Mouse (Mus musculus): ENCODE data around the gene Cars. TPM values are rescaled to one million over a fixed set of nuclear protein-coding genes. Genes with fewer than 3 reads are reported as not detected.
"Not testable (repeated sequence)": the region's sequence is repeated elsewhere in the genome, so short reads cannot be mapped to it uniquely, and the experiment has no call there.

The Cars gene
- polyA plus RNA-seq, 1 experiment from 2014 or later, result 63.3 TPM

- no peak overlapping the region for H3K4me2 ChIP-seq (replicated peaks)
- WGBS, result 92% methylated on average over 1 of the region's 1 CpGs
Observed at GRCm38 (mm10) chr7:143538671-143539070, 61.2 kb downstream of the Cars start.

GRCm38 (mm10) chr7:143538229-143538628 lies 61.7 kb downstream of the Cars start:
- not testable (repeated sequence) for H3K27ac ChIP-seq; ATAC-seq; H3K4me2 ChIP-seq (replicated peaks); H3K4me1 ChIP-seq (replicated peaks); H3K4me3 ChIP-seq (replicated peaks); H3K9me3 ChIP-seq; H3K9ac ChIP-seq (replicated peaks); H3K27me3 ChIP-seq
- WGBS, result 94% methylated on average over 6 of the region's 6 CpGs
- peaks cover 69% of the 10 kb centered on the region for H3K36me3 ChIP-seq

More at GRCm38 (mm10) chr7:143538671-143539070, 61.2 kb downstream of the Cars start:
- H3K36me3 ChIP-seq, result peaks cover 64% of the 10 kb centered on the region
- no peaks in the 10 kb centered on the region for H3K27me3 ChIP-seq
- H3K4me3 ChIP-seq (replicated peaks), result no peak overlapping the region
- H3K4me1 ChIP-seq (replicated peaks), result peaks cover 12% of the 10 kb centered on the region
- no peak overlapping the region for H3K9ac ChIP-seq (replicated peaks)
- ATAC-seq, result no peak
- H3K9me3 ChIP-seq, result no peaks in the 10 kb centered on the region
- no peak overlapping the region for H3K27ac ChIP-seq

- Histone ChIP-seq H3K9ac (replicated peaks) (no peak overlapping the region), H3K27ac (no peak overlapping the region), H3K9me3 (no peaks in the 10 kb centered on the region), H3K27me3 (no peaks in the 10 kb centered on the region), H3K4me3 (replicated peaks) (no peak overlapping the region), H3K36me3 (peaks cover 87% of the 10 kb centered on the region), H3K4me2 (replicated peaks) (no peak overlapping the region), H3K4me1 (replicated peaks) (no peaks in the 10 kb centered on the region)
- no peak for ATAC-seq
- 97% methylated on average over 3 of the region's 3 CpGs for WGBS
Observed at GRCm38 (mm10) chr7:143536251-143536650, 63.6 kb downstream of the Cars start.

- no peak overlapping the region for H3K9ac ChIP-seq (replicated peaks)
- no peaks in the 10 kb centered on the region for H3K9me3 ChIP-seq
- peaks cover 98% of the 10 kb centered on the region for H3K36me3 ChIP-seq
- WGBS, result 91% methylated on average over 2 of the region's 2 CpGs
- no peak for ATAC-seq
- H3K4me1 ChIP-seq (replicated peaks), result no peaks in the 10 kb centered on the region
- no peak overlapping the region for H3K4me3 ChIP-seq (replicated peaks)
- no peaks in the 10 kb centered on the region for H3K27me3 ChIP-seq
- no peak overlapping the region for H3K4me2 ChIP-seq (replicated peaks)
- H3K27ac ChIP-seq, result no peak overlapping the region
Observed at GRCm38 (mm10) chr7:143533284-143533683, 66.6 kb downstream of the Cars start.

DNA sequence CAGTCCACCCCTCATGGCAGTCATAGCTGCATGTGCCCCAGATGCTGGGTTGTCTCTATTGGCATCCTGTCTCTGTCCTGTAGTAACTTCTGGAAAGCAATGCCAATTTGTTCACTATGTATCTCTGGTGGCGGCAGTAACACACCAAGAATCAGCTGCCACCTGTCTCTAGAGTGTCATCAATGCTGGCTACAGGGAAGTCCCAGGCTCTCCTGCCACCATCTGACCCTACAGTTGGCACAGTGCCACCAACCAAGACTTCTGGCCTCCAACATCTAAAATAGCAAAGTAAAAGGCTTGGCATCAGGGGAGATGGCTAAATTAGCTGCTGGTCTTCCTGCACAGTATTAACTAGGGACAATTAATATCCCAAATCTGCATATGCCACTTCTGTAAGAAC lies 67.5 kb downstream of the Cars start:
- ATAC-seq, result no peak
- Histone ChIP-seq H3K36me3 (peaks cover 98% of the 10 kb centered on the region), H3K9me3 (no peaks in the 10 kb centered on the region), H3K4me2 (replicated peaks) (no peak overlapping the region), H3K9ac (replicated peaks) (no peak overlapping the region), H3K27me3 (no peaks in the 10 kb centered on the region), H3K4me3 (replicated peaks) (no peak overlapping the region), H3K4me1 (replicated peaks) (no peaks in the 10 kb centered on the region), H3K27ac (no peak overlapping the region)
- 91% methylated on average over 1 of the region's 1 CpGs for WGBS

GRCm38 (mm10) chr7:143519333-143519732 lies 80.6 kb downstream of the Cars start:
- peaks cover 98% of the 10 kb centered on the region for H3K36me3 ChIP-seq
- H3K4me2 ChIP-seq (replicated peaks), result no peak overlapping the region
- H3K27ac ChIP-seq, result no peak overlapping the region
- H3K27me3 ChIP-seq, result no peaks in the 10 kb centered on the region
- no peaks in the 10 kb centered on the region for H3K9me3 ChIP-seq
- no peak overlapping the region for H3K9ac ChIP-seq (replicated peaks)
- WGBS, result 92% methylated on average over 4 of the region's 4 CpGs
- H3K4me1 ChIP-seq (replicated peaks), result no peaks in the 10 kb centered on the region
- no peak for ATAC-seq
- no peak overlapping the region for H3K4me3 ChIP-seq (replicated peaks)

- Histone ChIP-seq H3K27ac (no peak overlapping the region), H3K36me3 (peaks cover 75% of the 10 kb centered on the region)
Observed at GRCm38 (mm10) chr7:143514416-143514768, 85.5 kb downstream of the Cars start.

GRCm38 (mm10) chr7:143513763-143514415 lies 86.0 kb downstream of the Cars start:
- no peaks in the 10 kb centered on the region for H3K9me3 ChIP-seq
- H3K27ac ChIP-seq, result no peak overlapping the region
- WGBS, result 93% methylated on average over 10 of the region's 10 CpGs
- no peak for ATAC-seq
- H3K4me1 ChIP-seq (replicated peaks), result no peaks in the 10 kb centered on the region
- H3K36me3 ChIP-seq, result peaks cover 70% of the 10 kb centered on the region
- no peak overlapping the region for H3K4me2 ChIP-seq (replicated peaks)
- H3K9ac ChIP-seq (replicated peaks), result no peak overlapping the region
- H3K27me3 ChIP-seq, result no peaks in the 10 kb centered on the region
- H3K4me3 ChIP-seq (replicated peaks), result no peak overlapping the region

More at GRCm38 (mm10) chr7:143514416-143514768, 85.5 kb downstream of the Cars start:
- no peaks in the 10 kb centered on the region for H3K9me3 ChIP-seq
- H3K27me3 ChIP-seq, result no peaks in the 10 kb centered on the region
- H3K4me1 ChIP-seq (replicated peaks), result no peaks in the 10 kb centered on the region
- WGBS, result 91% methylated on average over 4 of the region's 4 CpGs
- H3K9ac ChIP-seq (replicated peaks), result no peak overlapping the region
- no peak overlapping the region for H3K4me3 ChIP-seq (replicated peaks)
- no peak overlapping the region for H3K4me2 ChIP-seq (replicated peaks)
- no peak for ATAC-seq

GRCm38 (mm10) chr7:143511335-143511712 lies 88.6 kb downstream of the Cars start:
- no peak overlapping the region for H3K4me3 ChIP-seq (replicated peaks)
- H3K4me1 ChIP-seq (replicated peaks), result no peaks in the 10 kb centered on the region
- H3K27ac ChIP-seq, result no peak overlapping the region
- peaks cover 45% of the 10 kb centered on the region for H3K36me3 ChIP-seq
- H3K4me2 ChIP-seq (replicated peaks), result no peak overlapping the region
- peaks cover 2% of the 10 kb centered on the region; the same call in 1 of the 2 replicates for H3K27me3 ChIP-seq
- H3K9ac ChIP-seq (replicated peaks), result no peak overlapping the region
- H3K9me3 ChIP-seq, result no peaks in the 10 kb centered on the region
- ATAC-seq, result no peak

DNA sequence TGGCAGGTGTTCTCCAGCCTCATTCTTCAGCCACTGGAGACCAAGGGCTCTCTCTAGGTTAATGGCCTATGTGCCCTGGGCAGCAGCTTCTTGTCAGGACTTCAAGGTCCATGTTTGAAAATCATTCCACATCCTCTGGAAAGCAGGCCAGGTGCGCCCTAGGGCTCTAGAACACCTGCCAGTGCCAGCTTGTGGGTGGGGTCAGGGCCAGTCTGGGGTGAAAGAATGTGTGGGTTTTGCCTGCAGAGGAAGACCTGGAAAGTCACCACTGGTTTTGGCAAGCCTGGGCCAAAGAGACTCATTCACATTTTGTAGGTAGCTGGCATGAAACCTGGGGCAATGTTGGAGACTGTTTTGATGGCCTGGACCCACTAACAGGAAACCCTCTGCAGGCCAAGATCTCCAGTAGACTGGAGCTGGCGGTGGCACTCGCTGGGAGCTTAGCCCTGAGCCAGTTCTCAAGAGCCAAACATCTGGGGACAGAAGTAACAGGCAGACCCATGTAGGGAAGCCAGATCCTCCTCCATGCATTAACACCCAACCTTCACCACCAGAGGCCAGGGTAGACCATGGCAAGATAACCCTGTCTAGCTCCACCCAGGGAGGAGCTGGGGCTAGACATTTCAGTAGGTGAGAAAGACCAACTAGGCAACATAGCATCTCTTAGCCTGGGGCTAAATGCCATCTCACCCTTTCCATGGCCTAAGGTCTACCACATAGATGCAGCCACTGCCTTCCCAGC lies 89.1 kb downstream of the Cars start:
- WGBS, result 92% methylated on average over 3 of the region's 3 CpGs
- ATAC-seq, result no peak
- Histone ChIP-seq H3K4me3 (replicated peaks) (no peak overlapping the region), H3K4me1 (replicated peaks) (no peaks in the 10 kb centered on the region), H3K9me3 (no peaks in the 10 kb centered on the region), H3K4me2 (replicated peaks) (no peak overlapping the region), H3K27me3 (peaks cover 4% of the 10 kb centered on the region; the same call in 1 of the 2 replicates), H3K36me3 (peaks cover 39% of the 10 kb centered on the region), H3K9ac (replicated peaks) (no peak overlapping the region), H3K27ac (no peak overlapping the region)

DNA sequence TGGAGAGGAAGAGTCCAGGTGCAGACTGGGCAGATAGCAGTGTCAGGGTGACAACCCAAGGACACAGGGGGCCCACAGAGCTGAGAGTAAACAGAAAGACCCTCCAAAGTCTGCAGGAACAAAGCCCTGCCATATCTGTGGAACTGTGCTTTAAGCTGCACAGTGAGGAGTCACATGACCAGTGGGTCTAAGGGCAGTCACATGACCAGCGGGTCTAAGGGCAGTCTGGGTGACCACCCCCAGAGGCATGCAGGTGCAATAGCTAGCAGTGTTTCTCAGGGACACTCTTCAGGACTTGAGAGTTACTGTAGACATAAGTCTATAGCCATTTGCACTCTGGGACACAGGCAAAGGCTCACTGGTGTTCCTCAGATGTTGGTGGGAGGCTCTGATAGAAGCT lies 90.3 kb downstream of the Cars start:
- no peak for ATAC-seq
- WGBS, result 94% methylated on average over 1 of the region's 1 CpGs
- H3K9me3 ChIP-seq, result no peaks in the 10 kb centered on the region
- no peak overlapping the region for H3K27ac ChIP-seq
- no peak overlapping the region for H3K4me2 ChIP-seq (replicated peaks)
- H3K27me3 ChIP-seq, result peaks cover 10% of the 10 kb centered on the region
- no peaks in the 10 kb centered on the region for H3K4me1 ChIP-seq (replicated peaks)
- H3K4me3 ChIP-seq (replicated peaks), result no peak overlapping the region
- no peak overlapping the region for H3K9ac ChIP-seq (replicated peaks)
- peaks cover 27% of the 10 kb centered on the region for H3K36me3 ChIP-seq
